Mouse (Mus musculus): ENCODE data around the gene Mup10.
"Not testable (repeated sequence)": the region's sequence is repeated elsewhere in the genome, so short reads cannot be mapped to it uniquely, and the experiment has no call there.

Mup10 gene

DNA sequence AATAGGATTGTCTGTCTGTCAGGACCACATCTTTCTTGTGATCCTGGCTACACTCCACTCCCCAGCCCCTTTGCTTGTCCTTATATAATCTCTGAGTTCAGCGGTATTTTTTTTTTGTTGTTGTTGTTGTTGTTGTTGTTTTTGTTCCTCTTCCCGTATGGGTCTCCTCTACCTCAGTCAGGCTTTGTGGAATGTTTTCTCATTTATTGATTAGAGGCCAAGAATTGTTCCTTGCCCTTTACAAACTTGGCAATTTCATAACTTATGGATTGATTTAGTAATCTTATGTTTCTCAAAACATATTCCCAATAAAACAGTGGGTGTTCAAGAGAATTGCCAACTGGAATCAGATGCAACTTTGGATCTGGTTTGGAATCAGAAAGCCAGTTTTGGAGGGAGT is at the start of gene Mup10:
Gene Mup10 (minus strand): TSS at position 101 of the 400 bp plus-strand sequence.
- DNase-seq (ENCODE audit: low spot score in 2 of 2) = not testable (repeated sequence)
